In the genomic region with DNA sequence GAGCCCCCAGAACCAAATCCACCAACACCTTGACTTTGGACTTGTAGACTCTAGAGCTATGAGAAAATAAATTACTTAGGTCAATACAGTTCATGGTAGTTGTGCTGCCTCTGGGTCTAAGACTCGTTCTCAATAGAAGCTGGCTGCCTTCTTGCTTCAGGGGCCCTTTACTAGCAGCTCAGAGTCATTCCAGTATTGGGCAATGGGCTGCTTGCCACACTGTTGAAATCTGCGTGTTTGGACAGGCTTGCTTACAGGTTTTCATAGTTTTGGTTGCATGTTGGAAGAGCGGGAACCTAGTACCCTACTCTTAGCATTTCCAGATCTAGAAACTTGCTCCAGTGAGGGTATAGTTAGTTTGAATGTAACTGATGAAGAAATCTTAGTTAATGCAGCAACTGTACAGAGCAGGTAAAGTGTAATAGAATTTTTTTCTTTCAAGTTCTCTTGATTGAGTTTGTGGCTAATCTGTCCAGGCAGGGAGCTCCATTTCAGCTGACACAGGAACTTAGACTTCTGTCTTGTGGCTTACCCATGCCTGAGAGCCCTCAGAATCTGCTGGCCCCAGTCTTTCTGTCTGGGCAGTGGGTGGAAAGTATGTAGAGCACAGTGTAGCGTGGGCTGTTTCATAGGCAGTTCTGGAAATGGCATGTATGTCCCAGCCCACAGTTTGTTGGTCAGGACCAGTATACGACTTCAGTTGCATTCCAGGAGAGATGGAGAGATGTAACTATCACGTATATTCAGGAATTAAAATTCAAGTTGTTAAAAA, we compare ENCODE assay signal across 20 mouse cellular contexts.
A peak's percentile ranks its signal among the peaks of the same experiment; 100 is the strongest.
DNase-seq lines count a peak whose midpoint lies in the region; TF ChIP-seq lines count a peak whose summit lies in the region.
"Had no signal": no experiment of that assay in that cellular context is flagged by ENCODE, and none has a peak within 500 bp of the region (broad histone marks: within the 10 kb centered on the region; RNA-seq: fewer than 3 reads in every experiment).

No protein-coding gene starts in this region.

- H3K4me3 ChIP-seq in lung, adult 2 months (replicated peaks; ENCODE audit: extremely low read depth, low read depth, low read length) = no peak overlapping the region
- H3K4me3 ChIP-seq in brown adipose tissue, adult 24 weeks (ENCODE audit: insufficient read depth, low read depth, low read length) = no peak overlapping the region
- H3K4me3 ChIP-seq in cerebellum, adult 2 months (replicated peaks; ENCODE audit: insufficient read depth, low read depth, low read length) = no peak overlapping the region
- H3K4me3 ChIP-seq: embryonic facial prominence, embryonic 12.5 days; heart, embryonic 10.5 days; midbrain, embryonic 12.5 days had no signal

- H3K27me3 ChIP-seq in cerebellum, adult 2 months (ENCODE audit: control insufficient read depth, insufficient read depth, low read length) = no peaks in the 10 kb centered on the region
- H3K27me3 ChIP-seq: embryonic facial prominence, embryonic 12.5 days; midbrain, embryonic 12.5 days had no signal

- peak overlapping the region; percentile 55 for H3K27ac ChIP-seq in brown adipose tissue, adult 24 weeks (replicated peaks; ENCODE audit: low read depth, low read length)
- no peak overlapping the region for H3K27ac ChIP-seq in cerebellum, adult 2 months (ENCODE audit: insufficient read depth, low read length)
- H3K27ac ChIP-seq: embryonic facial prominence, embryonic 12.5 days; heart, embryonic 10.5 days; macrophage; midbrain, embryonic 12.5 days had no signal

- no peak for TF ChIP-seq CTCF in lung, adult 2 months (IDR thresholded peaks at IDR 0.05; ENCODE audit: insufficient read depth, low read length)
- no peak for TF ChIP-seq CTCF in cerebellum, adult 2 months (IDR thresholded peaks at IDR 0.05; ENCODE audit: borderline replicate concordance, insufficient read depth, low read depth, low read length)

- 71% methylated on average over 6 of the region's 6 CpGs for WGBS in lung, adult 2 months
- 80% methylated on average over 6 of the region's 6 CpGs for WGBS in cerebellum, adult 2 months

- DNase-seq in lung, adult 18-20 months = peak; percentile 67 to 76
- DNase-seq in lung, adult 2 months = no peak
- DNase-seq in adipocyte (ENCODE audit: low spot score) = peak; percentile 88
- peak; percentile 58 for DNase-seq in lung, postnatal 14 days
- DNase-seq in cerebellum, adult 2 months = no peak
- no peak for DNase-seq in ovary, adult 18-20 months (ENCODE audit: low spot score)
- no peak for DNase-seq in heart, adult 9 months (ENCODE audit: low spot score in 2 of 2)
- DNase-seq: cerebellum, adult 11-12 months; cerebellum, postnatal 36 days; forebrain, postnatal 0 days; gastrocnemius, postnatal 10 days; heart, postnatal 14 days; liver; right cerebral cortex, postnatal 25 days; thymus, postnatal 14 days had no signal

- no peak for TF ChIP-seq POLR2A in lung, adult 2 months (IDR thresholded peaks at IDR 0.05; ENCODE audit: borderline replicate concordance, extremely low read depth, low read depth, low read length)
- TF ChIP-seq POLR2A in cerebellum, adult 2 months (IDR thresholded peaks at IDR 0.05; ENCODE audit: borderline replicate concordance, insufficient read depth, low read length) = no peak

- peaks cover 14% of the 10 kb centered on the region for H3K4me1 ChIP-seq in lung, adult 2 months (ENCODE audit: control insufficient read depth, insufficient read depth, low read length)
- peaks cover 19% of the 10 kb centered on the region for H3K4me1 ChIP-seq in brown adipose tissue, adult 24 weeks (ENCODE audit: control insufficient read depth, insufficient read depth, insufficient read length, low read length)
- peaks cover 3% of the 10 kb centered on the region; the same call in 1 of the 2 replicates for H3K4me1 ChIP-seq in cerebellum, adult 2 months (ENCODE audit: control insufficient read depth, insufficient read depth, low read length)
- H3K4me1 ChIP-seq: embryonic facial prominence, embryonic 12.5 days had no signal

Comparison
In these comparisons a context has a peak if more than half of its experiments do, and no peak if none do; other contexts are left out.
1. DNase-seq: peak in lung, adult 18-20 months (2 of 2), adipocyte (single experiment) and lung, postnatal 14 days (single experiment); none in lung, adult 2 months (single experiment), cerebellum, adult 2 months (0 of 2), ovary, adult 18-20 months (single experiment) and heart, adult 9 months (0 of 2).